Mouse (Mus musculus) NIH3T3 (cell line): ENCODE data around the gene Pex11g.
A peak's percentile ranks its signal among the peaks of the same experiment; 100 is the strongest.

Source experiments
- DNase-seq: peaks from one replicate; pipeline ENCODE4 v3.0.0-alpha.2; 2012; ENCODE audit warnings: low read depth

Pex11g gene

GRCm38 (mm10) chr8:3415661-3416060, 51.8 kb downstream of the Pex11g start:
- DNase-seq = no peak

DNA sequence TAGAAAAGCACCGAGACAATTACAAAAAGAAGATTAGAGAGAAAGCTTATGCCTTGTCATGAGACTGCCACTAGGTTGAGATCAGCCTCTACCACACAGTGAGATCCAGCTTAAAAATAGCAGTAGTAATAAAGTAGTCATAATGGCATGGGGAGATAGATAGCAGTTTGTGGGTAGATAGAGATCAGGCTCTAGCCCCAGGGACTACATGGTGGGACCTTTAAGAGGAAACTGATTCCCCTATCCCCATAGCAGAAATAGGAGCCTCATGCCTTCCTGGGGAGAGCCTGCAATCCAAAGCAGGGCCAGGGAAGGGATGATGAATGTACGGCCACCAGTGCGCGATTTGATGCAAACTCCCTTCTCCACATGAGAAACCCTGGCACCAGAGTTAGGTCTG, 52.2 kb downstream of the Pex11g start:
- DNase-seq = peak; percentile 44

DNA sequence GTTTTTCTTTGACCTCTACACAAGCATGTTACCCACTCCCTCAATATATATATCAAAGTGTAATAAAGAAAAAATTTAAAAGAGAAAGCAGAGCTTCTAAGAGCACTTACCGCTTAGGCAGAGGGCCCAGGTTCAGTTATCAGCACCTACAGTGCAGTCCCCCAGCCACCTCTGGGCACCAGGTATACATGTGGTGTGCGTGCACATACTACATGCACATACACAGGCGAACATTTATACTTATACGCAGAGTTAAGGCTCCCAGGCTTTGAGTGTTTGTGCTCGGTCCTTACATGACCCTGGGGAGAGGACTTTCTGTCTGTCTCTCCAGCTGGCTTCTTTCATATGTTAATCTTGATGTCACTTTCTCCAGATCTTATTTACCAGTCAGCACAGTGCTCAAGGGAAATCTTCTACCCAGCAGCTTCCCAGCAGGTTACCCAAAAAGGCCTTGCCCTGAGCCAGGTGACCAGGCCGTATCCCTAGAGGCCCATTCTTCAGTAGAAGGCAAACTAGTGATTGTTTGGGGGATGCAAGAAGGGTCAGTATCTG, 52.8 kb downstream of the Pex11g start:
- DNase-seq = no peak

DNA sequence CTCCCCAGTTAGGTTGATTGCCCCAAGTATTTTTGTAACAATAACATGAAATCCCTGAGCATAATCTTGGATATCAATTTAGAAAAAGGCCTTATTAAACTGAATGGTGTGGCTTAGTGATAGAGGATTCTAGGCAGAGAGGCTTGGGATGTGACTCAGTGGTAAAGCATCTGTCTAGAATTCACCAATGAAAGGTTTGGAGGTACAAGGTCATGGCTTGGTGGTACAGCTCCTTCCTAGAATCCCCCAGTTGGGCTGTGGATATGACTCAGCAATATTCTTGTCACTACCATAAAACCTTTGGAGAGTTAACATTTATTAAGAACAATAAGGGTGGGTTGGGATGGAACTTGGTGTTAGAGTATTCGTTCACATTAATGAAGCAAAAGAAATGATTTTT, 54.7 kb downstream of the Pex11g start:
- DNase-seq = no peak

DNA sequence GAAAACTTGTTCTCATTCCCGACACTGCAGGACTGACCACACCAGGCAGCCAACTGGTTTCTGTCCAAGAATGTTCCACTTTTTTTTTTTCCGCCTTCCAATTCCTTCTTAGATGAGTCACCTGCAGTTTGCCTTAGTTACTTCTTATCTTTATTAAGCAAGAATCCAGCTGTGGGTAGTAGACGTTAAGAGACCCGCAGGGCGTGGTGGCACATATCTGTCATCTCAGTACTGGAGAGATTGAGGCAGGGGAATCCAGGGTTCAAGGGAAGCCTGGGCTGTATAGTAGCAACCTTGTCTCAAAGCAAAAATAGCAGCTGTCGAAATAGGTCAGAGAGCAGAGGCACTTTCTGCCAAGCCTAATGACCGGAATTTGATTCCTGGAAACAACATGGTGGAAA, 55.6 kb downstream of the Pex11g start:
- DNase-seq = peak; percentile 87

GRCm38 (mm10) chr8:3411085-3411484, 56.4 kb downstream of the Pex11g start:
- DNase-seq = no peak

DNA sequence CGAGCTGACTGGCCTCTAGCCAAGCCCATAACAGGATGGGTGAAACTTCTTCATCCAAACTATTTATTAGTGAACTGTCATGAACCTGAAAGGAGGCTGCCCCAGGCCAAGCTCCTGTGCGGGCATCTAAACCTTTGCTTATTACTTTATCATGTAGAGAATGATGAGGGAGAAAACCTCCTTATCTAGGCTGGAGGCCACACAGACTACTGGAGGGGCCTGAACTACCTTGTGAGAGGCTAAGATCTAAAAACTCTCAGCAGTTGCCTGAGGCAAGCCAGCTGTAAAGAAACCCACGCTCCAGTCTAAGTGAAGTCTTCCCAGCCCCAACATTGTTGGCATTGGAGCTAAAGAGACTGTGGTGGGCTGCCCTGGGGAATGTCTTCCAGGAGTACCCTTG, 60.1 kb downstream of the Pex11g start:
- no peak for DNase-seq
